Mouse (Mus musculus) bone marrow, adult 2 months (tissue): ENCODE measurements around the gene Ly9.

Experiments
- CTCF ChIP-seq: fragments of 200-500 bp; IDR thresholded peaks from 2 replicates; pipeline ENCODE4 v1.5.1; 2011; ENCODE audit warnings: low read length, control low read depth; ENCODE audit not compliant: control insufficient read depth, insufficient read depth
- POLR2A ChIP-seq: fragments of 200-500 bp; IDR thresholded peaks from 2 replicates; pipeline ENCODE4 v1.6.1; 2011; ENCODE audit warnings: low read depth, mild to moderate bottlenecking, control low read depth, low read length, borderline replicate concordance; ENCODE audit not compliant: control insufficient read depth

DNA sequence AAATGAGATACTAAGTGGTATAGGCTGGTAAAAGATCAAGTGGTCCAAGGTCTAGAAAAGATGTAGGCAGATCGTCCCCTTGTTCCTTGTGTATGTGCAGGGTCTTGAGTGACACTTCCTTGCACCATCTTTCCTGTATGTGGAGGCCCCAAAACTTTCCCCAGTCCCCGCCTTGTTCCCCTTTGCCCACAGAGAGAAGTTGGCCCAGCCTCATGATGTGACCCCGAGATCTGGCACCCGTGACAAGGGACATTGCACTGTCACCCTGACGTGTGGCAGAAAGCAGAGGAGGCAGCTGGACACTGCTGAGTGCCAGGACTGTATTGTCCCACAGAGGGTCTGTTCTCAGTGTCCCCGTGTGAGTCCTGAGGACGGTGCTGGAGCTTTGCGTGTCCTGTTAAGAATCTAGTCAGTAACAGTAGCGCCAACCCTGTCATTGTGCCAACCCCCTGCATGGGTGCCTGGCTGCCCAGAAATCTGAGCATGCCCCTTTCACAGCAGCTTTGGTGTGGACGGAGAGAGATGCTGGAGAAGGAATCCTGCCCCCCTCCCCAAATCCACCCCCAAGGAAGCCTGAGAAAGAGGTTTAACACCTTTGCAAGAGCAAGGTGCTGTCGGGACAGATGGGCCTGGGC lies 9.8 kb upstream of the Ly9 start:
- TF ChIP-seq CTCF (no peak), POLR2A (no peak)
